Mouse (Mus musculus): ENCODE results near the gene Cpm. TPM values are rescaled to one million over a fixed set of nuclear protein-coding genes. Genes with fewer than 3 reads are reported as not detected.
"Not testable (repeated sequence)": the region's sequence is repeated elsewhere in the genome, so short reads cannot be mapped to it uniquely, and the experiment has no call there.

The Cpm gene
- polyA plus RNA-seq, 1 experiment from 2014 or later, result 49.3 TPM

- Histone ChIP-seq H3K9ac (no peak overlapping the region), H3K27me3 (no peaks in the 10 kb centered on the region), H3K4me2 (no peak overlapping the region), H3K9me3 (no peaks in the 10 kb centered on the region), H3K4me3 (no peak overlapping the region), H3K36me3 (no peaks in the 10 kb centered on the region), H3K27ac (no peak overlapping the region), H3K4me1 (no peaks in the 10 kb centered on the region)
- no peak for ATAC-seq (ENCODE audit: borderline replicate concordance, extremely low read depth, low FRiP score, low TSS enrichment)
- 86% methylated on average over 2 of the region's 2 CpGs for WGBS
These were observed 18.4 kb upstream of the Cpm start for GRCm38 (mm10) chr10:117610794-117611384.

DNA sequence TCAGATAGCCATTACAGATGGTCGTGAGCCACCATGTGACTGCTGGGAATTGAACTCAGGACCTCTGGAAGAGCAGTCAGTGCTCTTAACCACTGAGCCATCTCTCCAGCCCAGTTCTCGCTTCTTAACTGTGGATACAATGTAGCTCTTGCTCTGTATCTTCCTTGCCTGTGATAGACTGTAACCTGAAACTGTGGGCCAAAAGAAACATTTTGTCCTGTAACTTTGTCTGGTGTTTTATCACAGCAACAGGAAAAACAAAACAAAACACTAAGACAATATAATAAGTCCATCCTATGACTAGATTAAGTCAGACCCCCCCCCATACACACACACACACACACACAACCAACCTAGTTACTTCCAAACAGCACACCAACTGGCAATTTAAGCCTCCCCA is 17.8 kb upstream of the Cpm start:
- ATAC-seq (ENCODE audit: borderline replicate concordance, extremely low read depth, low FRiP score, low TSS enrichment), result no peak
- Histone ChIP-seq H3K27ac (no peak overlapping the region), H3K4me1 (no peaks in the 10 kb centered on the region), H3K4me2 (no peak overlapping the region), H3K9ac (no peak overlapping the region), H3K4me3 (no peak overlapping the region), H3K27me3 (no peaks in the 10 kb centered on the region), H3K36me3 (no peaks in the 10 kb centered on the region), H3K9me3 (no peaks in the 10 kb centered on the region)
- 83% methylated on average over 2 of the region's 2 CpGs for WGBS

DNA sequence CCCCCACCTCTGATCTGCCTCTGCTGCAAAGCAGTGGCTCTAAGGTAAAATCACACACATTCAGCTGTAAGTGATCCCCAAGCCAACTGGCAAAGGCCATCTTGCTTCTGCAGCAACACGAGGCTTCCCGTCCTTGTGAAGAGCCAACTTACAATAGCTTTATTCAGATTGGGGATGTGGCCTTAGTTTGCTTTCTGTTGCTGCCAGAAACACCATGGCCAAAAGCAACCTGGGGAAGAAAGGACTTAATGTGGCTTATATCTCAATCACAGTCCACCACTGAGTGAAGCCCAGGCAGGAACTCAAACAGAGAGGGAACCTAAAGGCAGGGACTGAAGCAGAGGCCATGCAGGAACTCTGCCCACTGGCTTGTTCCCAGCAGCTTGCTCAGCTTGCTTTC is 17.3 kb upstream of the Cpm start:
- Histone ChIP-seq H3K36me3 (no peaks in the 10 kb centered on the region), H3K9me3 (no peaks in the 10 kb centered on the region), H3K4me1 (no peaks in the 10 kb centered on the region), H3K4me2 (no peak overlapping the region), H3K27ac (no peak overlapping the region), H3K4me3 (no peak overlapping the region), H3K27me3 (no peaks in the 10 kb centered on the region), H3K9ac (no peak overlapping the region)
- ATAC-seq (ENCODE audit: borderline replicate concordance, extremely low read depth, low FRiP score, low TSS enrichment), result no peak
- WGBS, result 60% methylated on average over 2 of the region's 2 CpGs

- no peak overlapping the region for H3K9ac ChIP-seq
- no peak overlapping the region for H3K4me2 ChIP-seq
- ATAC-seq (ENCODE audit: borderline replicate concordance, extremely low read depth, low FRiP score, low TSS enrichment), result no peak
- H3K27ac ChIP-seq, result no peak overlapping the region
- 73% methylated on average over 8 of the region's 8 CpGs for WGBS
- no peaks in the 10 kb centered on the region for H3K27me3 ChIP-seq
- H3K4me3 ChIP-seq, result no peak overlapping the region
- H3K36me3 ChIP-seq, result no peaks in the 10 kb centered on the region
- H3K9me3 ChIP-seq, result no peaks in the 10 kb centered on the region
- H3K4me1 ChIP-seq, result no peaks in the 10 kb centered on the region
These were observed 16.4 kb upstream of the Cpm start for GRCm38 (mm10) chr10:117612621-117613584.

- Histone ChIP-seq H3K9ac (no peak overlapping the region), H3K27ac (no peak overlapping the region), H3K4me3 (no peak overlapping the region), H3K4me2 (no peak overlapping the region), H3K36me3 (no peaks in the 10 kb centered on the region), H3K4me1 (no peaks in the 10 kb centered on the region), H3K9me3 (no peaks in the 10 kb centered on the region), H3K27me3 (no peaks in the 10 kb centered on the region)
- ATAC-seq (ENCODE audit: borderline replicate concordance, extremely low read depth, low FRiP score, low TSS enrichment), result no peak
- 53% methylated on average over 6 of the region's 6 CpGs for WGBS
These were observed 15.3 kb upstream of the Cpm start for GRCm38 (mm10) chr10:117613960-117614359.

DNA sequence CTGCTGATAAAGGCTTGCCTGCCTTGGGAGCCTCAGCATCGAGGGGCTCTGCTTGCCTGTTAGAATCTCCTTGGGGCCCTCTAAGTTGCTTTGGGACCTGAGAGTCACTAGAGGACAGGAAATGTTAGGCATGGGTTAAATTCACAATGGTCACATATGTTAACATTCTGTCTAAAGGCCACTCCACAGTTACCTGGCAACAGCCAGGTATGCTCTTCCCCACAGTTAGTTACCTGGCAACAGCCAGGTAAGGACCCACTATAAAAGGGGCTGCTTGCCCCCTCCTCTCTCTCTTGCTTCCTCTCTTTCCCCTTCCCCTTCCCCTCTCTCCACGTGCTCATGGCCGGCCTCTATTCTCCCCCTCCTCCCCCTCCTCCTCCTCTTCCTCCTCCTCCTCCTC is 14.9 kb upstream of the Cpm start:
- Histone ChIP-seq H3K9me3 (no peaks in the 10 kb centered on the region), H3K4me2 (no peak overlapping the region), H3K4me1 (no peaks in the 10 kb centered on the region), H3K27ac (no peak overlapping the region), H3K36me3 (no peaks in the 10 kb centered on the region), H3K9ac (no peak overlapping the region), H3K27me3 (no peaks in the 10 kb centered on the region), H3K4me3 (no peak overlapping the region)
- WGBS, result 40% methylated on average over 3 of the region's 3 CpGs
- peak; percentile 35 for ATAC-seq (ENCODE audit: borderline replicate concordance, extremely low read depth, low FRiP score, low TSS enrichment)

DNA sequence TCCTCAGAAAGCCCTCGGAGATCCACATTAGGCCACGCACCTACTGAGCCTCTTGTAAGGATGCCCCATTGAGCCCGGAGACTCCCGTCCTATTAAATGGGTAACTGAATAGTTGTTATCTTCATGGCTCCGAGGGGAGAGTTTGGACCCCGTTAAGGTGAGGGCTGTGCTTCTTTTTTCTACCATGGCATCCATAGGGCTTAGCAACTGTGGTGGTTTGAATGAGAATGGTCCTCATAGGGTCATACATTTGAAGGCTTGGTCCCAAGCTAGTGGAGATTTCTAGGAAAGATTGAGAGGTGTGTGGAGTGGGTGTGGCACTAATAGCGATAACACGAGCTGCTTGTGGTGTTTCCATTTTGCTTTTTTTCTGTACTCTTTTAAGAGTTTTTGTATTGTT is 14.1 kb upstream of the Cpm start:
- ATAC-seq (ENCODE audit: borderline replicate concordance, extremely low read depth, low FRiP score, low TSS enrichment), result no peak
- H3K4me2 ChIP-seq, result no peak overlapping the region
- H3K36me3 ChIP-seq, result no peaks in the 10 kb centered on the region
- 88% methylated on average over 8 of the region's 8 CpGs for WGBS
- H3K4me3 ChIP-seq, result no peak overlapping the region
- H3K9ac ChIP-seq, result no peak overlapping the region
- H3K27me3 ChIP-seq, result no peaks in the 10 kb centered on the region
- H3K27ac ChIP-seq, result no peak overlapping the region
- H3K9me3 ChIP-seq, result no peaks in the 10 kb centered on the region
- H3K4me1 ChIP-seq, result no peaks in the 10 kb centered on the region

GRCm38 (mm10) chr10:117615746-117616145 is 13.6 kb upstream of the Cpm start:
- H3K4me3 ChIP-seq, result no peak overlapping the region
- no peaks in the 10 kb centered on the region for H3K9me3 ChIP-seq
- no peak overlapping the region for H3K27ac ChIP-seq
- no peaks in the 10 kb centered on the region for H3K4me1 ChIP-seq
- no peak overlapping the region for H3K9ac ChIP-seq
- H3K36me3 ChIP-seq, result no peaks in the 10 kb centered on the region
- no peak overlapping the region for H3K4me2 ChIP-seq
- ATAC-seq (ENCODE audit: borderline replicate concordance, extremely low read depth, low FRiP score, low TSS enrichment), result no peak
- 73% methylated on average over 4 of the region's 4 CpGs for WGBS
- no peaks in the 10 kb centered on the region for H3K27me3 ChIP-seq

DNA sequence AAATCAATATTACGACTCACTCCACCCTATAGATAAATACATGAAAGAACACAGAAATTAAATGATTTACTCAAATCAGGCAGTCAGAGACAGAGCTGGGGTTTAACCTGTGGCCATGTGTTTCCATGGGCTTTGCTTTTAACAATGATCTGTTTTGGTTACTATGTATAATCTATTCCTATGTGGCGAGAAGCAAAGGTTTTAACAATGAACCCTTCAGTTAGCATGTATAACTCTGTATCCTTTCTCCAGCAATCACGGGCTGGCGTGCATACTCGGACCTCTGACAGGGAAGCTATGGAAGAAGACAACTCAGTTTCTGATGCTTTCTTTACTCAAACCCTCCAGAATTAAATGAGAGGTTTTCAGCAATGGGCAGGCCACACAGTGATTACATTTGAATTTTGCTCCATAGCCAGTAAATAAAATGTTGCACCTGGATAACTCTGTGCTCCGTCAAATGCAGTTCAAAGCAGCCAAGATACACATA is 13.1 kb upstream of the Cpm start:
- no peak for ATAC-seq (ENCODE audit: borderline replicate concordance, extremely low read depth, low FRiP score, low TSS enrichment)
- Histone ChIP-seq H3K4me1 (no peaks in the 10 kb centered on the region), H3K9ac (no peak overlapping the region), H3K4me2 (no peak overlapping the region), H3K27me3 (no peaks in the 10 kb centered on the region), H3K9me3 (no peaks in the 10 kb centered on the region), H3K36me3 (no peaks in the 10 kb centered on the region), H3K4me3 (no peak overlapping the region), H3K27ac (no peak overlapping the region)
- 89% methylated on average over 6 of the region's 6 CpGs for WGBS

DNA sequence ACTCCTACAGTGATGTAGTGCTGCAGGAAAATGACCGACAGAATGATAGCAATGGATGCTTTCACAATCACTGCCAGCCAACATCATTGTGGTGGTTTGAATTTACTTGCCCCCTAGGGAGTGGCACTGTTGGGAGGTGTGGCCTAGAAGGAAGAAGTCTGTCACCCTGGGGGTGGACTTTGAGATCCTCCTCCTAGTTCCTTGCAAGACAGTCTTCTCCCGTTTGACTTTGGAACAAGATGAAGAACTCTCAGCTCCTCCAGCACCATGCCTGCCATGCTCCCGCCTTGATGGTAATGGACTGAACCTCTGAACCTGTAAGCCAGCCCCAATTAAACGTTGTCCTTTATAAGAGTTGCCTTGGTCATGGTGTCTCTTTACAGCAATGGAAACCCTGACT is 12.5 kb upstream of the Cpm start:
- H3K4me2 ChIP-seq; H3K36me3 ChIP-seq; ATAC-seq (ENCODE audit: borderline replicate concordance, extremely low read depth, low FRiP score, low TSS enrichment); H3K9me3 ChIP-seq; H3K27ac ChIP-seq; H3K4me1 ChIP-seq; H3K9ac ChIP-seq; H3K27me3 ChIP-seq; H3K4me3 ChIP-seq: not testable (repeated sequence)
- 76% methylated on average over 4 of the region's 4 CpGs for WGBS

- H3K4me3 ChIP-seq, result no peak overlapping the region
- no peak overlapping the region for H3K4me2 ChIP-seq
- H3K9me3 ChIP-seq, result no peaks in the 10 kb centered on the region
- no peaks in the 10 kb centered on the region for H3K27me3 ChIP-seq
- H3K4me1 ChIP-seq, result no peaks in the 10 kb centered on the region
- no peak overlapping the region for H3K9ac ChIP-seq
- H3K27ac ChIP-seq, result no peak overlapping the region
- 82% methylated on average over 3 of the region's 3 CpGs for WGBS
- no peak for ATAC-seq (ENCODE audit: borderline replicate concordance, extremely low read depth, low FRiP score, low TSS enrichment)
- H3K36me3 ChIP-seq, result no peaks in the 10 kb centered on the region
These were observed 11.5 kb upstream of the Cpm start for GRCm38 (mm10) chr10:117617568-117618345.
